Mouse (Mus musculus): ENCODE results near the gene Lingo2. TPM values are rescaled to one million over a fixed set of nuclear protein-coding genes. Genes with fewer than 3 reads are reported as not detected.
"Not testable (repeated sequence)": the region's sequence is repeated elsewhere in the genome, so short reads cannot be mapped to it uniquely, and the experiment has no call there.

The Lingo2 gene
- total RNA-seq, 2 experiments from 2014 or later: 44.8 to 56.5 TPM

DNA sequence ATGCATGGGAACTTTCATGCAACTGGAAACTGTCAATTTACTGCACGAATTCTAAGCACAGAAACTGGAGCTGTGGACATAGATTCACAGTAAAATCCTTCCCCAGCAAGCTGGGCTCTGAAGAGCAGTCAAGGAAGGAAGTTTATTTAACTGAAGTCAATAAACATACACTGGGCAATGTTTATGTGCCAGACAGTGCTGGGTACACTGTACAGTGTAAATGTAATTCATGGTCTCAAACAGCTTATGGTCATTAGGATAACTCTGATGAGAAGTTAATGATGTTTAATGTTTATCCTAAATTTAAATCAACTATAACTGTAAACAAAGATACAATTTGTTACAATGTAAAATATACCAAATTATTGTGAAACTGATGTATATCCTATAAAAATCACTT, 1226.8 kb downstream of the Lingo2 start:
- H3K27ac ChIP-seq: no peak overlapping the region

DNA sequence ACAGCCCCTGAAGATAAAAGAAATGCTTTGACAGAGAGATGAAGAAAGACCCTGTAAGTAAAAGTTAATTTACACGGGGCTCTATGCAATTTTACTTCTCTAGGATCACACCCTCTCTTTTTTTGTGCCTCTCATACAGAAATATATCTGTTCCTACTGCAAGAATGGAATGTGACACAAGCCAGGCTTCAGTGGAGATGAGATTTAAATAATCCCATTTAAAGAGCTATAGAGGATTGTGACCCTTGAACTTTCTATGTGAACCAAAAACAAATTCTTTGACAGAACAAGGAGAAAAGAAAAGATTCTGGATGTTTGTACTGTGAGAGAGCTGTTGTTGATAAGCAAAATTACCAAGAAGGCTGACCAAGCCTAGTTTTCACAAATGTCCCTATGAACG, 1247.4 kb downstream of the Lingo2 start:
- no peak overlapping the region for H3K4me3 ChIP-seq

More for the DNA sequence above, 1226.8 kb downstream of the Lingo2 start:
- TF ChIP-seq CTCF (conservative IDR thresholded peaks at IDR 0.05): no peak
- no peak overlapping the region for H3K4me3 ChIP-seq
- no peak for DNase-seq (ENCODE audit: low spot score in 2 of 2)

DNA sequence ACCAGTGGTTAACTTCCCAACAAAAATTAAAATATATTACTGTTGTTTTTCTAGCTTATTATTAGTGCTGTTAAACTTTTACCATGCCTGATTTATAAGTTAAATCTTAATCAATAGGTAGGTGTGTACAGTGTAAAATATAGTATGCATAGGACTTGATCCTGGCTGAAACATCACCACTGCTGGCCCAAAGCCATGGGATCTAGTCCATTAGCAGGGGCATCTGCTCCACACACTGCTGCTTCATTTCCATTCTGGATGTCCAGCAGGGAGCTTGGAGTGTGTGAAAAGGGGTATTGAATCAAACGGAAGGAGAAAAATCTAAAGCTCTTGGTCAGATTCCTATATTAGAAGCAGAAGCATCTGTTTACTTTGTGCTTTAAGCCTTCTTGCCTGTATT, 1248.9 kb downstream of the Lingo2 start:
- no peak for TF ChIP-seq CTCF (conservative IDR thresholded peaks at IDR 0.05)
- Histone ChIP-seq H3K27ac (no peak overlapping the region), H3K4me3 (no peak overlapping the region)
- no peak for DNase-seq (ENCODE audit: low spot score in 2 of 2)

More for the DNA sequence above, 1247.4 kb downstream of the Lingo2 start:
- DNase-seq (ENCODE audit: low spot score in 2 of 2): no peak
- no peak for TF ChIP-seq CTCF (conservative IDR thresholded peaks at IDR 0.05)
- H3K27ac ChIP-seq: no peak overlapping the region

DNA sequence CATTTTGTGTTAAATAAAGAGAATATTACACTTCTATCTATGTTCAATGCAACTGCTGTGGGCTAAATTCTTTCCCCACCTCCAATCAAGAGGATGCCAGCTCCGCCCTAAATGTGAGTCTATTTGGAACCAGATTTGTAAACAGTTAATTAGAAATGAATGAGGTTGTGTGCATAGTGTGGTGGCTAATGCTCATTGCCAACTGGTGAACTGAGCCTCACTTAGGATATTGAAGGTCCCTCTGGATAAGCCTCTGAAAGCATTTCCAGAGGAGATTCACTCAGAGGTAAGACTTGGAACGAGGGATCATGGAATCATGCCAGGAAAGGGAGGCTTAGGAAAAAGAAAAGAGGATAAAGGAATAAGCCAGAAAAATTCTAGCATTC, 1256.4 kb downstream of the Lingo2 start:
- no peak overlapping the region for H3K4me3 ChIP-seq
- no peak overlapping the region for H3K27ac ChIP-seq
- no peak for TF ChIP-seq CTCF (conservative IDR thresholded peaks at IDR 0.05)
- DNase-seq (ENCODE audit: low spot score in 2 of 2): no peak

DNA sequence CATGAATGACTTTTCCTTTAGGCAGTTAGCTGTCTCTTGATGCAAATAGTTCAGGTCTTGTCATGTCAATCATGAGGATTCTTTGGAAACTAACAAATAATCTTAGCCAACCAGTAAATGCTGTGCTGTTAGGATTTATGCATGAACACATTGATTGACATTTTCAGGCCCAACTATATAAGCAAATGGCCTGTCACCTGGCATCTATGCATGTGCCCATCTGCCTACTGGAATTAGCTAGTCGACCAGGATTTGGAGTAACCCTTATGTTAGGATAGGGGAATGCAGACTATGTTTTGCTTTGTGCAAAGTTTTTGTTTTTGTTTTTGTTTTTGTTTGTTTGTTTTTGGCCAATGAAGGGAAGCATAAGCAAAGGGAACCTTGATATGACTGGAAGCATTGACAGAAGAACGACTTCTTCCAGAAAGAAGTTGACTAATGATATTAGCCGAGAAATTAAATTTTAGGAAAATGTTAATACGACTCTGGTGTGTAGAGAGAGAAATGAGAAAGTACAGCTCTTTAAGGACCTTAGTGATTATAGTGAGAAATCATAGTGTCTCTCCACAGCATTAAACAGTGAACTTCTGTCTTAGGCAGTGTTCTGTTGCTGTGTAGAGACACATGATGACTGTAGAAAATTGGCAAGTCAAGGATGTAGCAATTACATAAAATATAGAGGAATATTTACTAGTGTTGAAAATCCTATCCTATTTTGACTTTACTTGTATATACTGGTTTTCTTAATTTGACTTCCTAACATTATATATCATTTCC, 1257.0 kb downstream of the Lingo2 start:
- no peak for TF ChIP-seq CTCF (conservative IDR thresholded peaks at IDR 0.05)

DNA sequence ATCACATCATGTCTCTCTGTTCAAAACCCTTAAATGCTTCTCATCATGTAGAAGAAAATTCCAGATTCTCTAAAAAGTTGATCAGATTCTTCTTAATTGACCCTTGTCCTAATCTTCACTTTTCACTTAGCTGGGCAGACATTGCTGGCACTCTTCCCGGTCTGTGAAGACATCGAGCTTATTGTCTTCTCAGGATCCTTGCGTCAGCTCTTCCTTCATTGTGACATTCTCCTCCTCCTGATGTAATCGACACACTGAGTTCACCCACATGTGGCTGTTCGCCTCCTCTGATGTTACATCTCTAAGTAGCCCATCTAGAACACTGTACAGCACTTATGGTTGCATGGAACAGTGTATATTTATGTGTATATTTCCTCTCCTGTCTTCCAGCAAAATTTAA, 1261.0 kb downstream of the Lingo2 start:
- TF ChIP-seq CTCF (conservative IDR thresholded peaks at IDR 0.05): no peak
- Histone ChIP-seq H3K4me3 (no peak overlapping the region), H3K27ac (no peak overlapping the region)
- no peak for DNase-seq (ENCODE audit: low spot score in 2 of 2)

More for the DNA sequence above, 1257.0 kb downstream of the Lingo2 start:
- no peak for DNase-seq (ENCODE audit: low spot score in 2 of 2)
- no peak overlapping the region for H3K27ac ChIP-seq
- H3K4me3 ChIP-seq: no peak overlapping the region

DNA sequence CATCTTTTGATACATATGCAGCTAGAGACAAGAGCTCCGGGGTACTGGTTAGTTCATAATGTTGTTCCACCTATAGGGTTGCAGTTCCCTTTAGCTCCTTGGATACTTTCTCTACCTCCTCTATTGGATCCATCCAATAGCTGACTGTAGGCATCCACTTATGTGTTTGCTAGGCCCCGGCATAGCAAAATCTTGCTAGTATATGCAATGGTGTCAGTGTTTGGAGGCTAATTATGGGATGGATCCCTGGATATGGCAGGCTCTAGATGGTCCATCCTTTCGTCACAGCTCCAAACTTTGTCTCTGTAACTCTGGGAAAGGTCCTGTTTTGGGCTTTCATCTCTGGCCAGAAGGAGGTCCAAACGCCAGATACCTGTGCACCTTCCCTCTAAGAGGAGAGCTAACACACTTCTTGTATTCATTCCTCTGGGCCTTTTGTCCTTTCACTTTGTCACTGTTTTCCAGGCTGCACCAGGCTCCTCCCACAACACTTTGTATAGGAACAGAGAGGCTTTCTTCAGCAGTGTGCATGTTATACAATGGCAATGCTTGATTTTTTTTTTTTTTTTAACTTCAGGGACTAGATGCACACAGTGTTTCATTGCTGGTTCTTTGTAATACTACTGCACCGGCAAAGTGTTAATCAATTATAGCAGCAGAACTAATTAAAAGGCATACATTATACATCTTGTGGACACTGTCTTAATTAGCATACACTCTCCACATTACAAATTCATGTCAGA, 1262.9 kb downstream of the Lingo2 start:
- not testable (repeated sequence) for H3K27ac ChIP-seq; DNase-seq (ENCODE audit: low spot score in 2 of 2); H3K4me3 ChIP-seq

Small RNA genes lying within 50 kb of the gene (microRNA-seq; reads per million reads assigned to microRNA genes)
- gene Mir873a (0 reads per million in 2 experiments), gene Mir873b (0 reads per million in 2 experiments), gene Mir876 (0 reads per million in 2 experiments)
